Mouse (Mus musculus): ENCODE measurements around the gene Bub1b.

- TF ChIP-seq HCFC1 (IDR thresholded peaks at IDR 0.05; ENCODE audit: borderline replicate concordance, insufficient read depth, low read length) (no peak), ZC3H11A (IDR thresholded peaks at IDR 0.05; ENCODE audit: borderline replicate concordance, low read depth, low read length) (no peak), MAFK (IDR thresholded peaks at IDR 0.05; ENCODE audit: insufficient read depth, low read depth, low read length) (no peak), ZNF384 (IDR thresholded peaks at IDR 0.05; ENCODE audit: low read depth, low read length) (no peak), CHD2 (IDR thresholded peaks at IDR 0.05; ENCODE audit: low read depth, low read length) (no peak)
These were observed 49.4 kb upstream of the Bub1b start for GRCm38 (mm10) chr2:118548421-118549221.
